Mouse (Mus musculus) intestine, embryonic 16.5 days (tissue): ENCODE results near the gene Aktip. TPM values are rescaled to one million over a fixed set of nuclear protein-coding genes. Genes with fewer than 3 reads are reported as not detected.

Experiments
- ATAC-seq: fragments of 200-750 bp; cut with Nextera tagmentation; 2 replicates; pipeline ENCODE4 v1.8.0; 2017; ENCODE audit warnings: moderate TSS enrichment, moderate library complexity
- H3K27ac ChIP-seq: fragments of 300-500 bp; sonication (generic); 2 replicates; pipeline ENCODE4 v1.5.1; 2014; ENCODE audit warnings: mild to moderate bottlenecking, low read length
- H3K27me3 ChIP-seq: fragments of 300-500 bp; sonication (generic); replicated peaks from 2 replicates; pipeline ENCODE4 v1.6.1; 2014; ENCODE audit warnings: low read length, control low read depth, mixed read lengths; ENCODE audit not compliant: control insufficient read depth, insufficient read depth
- H3K36me3 ChIP-seq: fragments of 300-500 bp; sonication (generic); 2 replicates; pipeline ENCODE4 v1.6.1; 2014; ENCODE audit warnings: low read length, control low read depth; ENCODE audit not compliant: control insufficient read depth, insufficient read depth
- H3K4me1 ChIP-seq: fragments of 300-500 bp; sonication (generic); 2 replicates; pipeline ENCODE4 v1.6.1; 2014; ENCODE audit warnings: low read length, control low read depth, mixed read lengths; ENCODE audit not compliant: control insufficient read depth, insufficient read depth
- H3K4me2 ChIP-seq: fragments of 300-500 bp; sonication (generic); 2 replicates; pipeline ENCODE4 v1.6.1; 2014; ENCODE audit warnings: low read depth, low read length, control low read depth
- H3K4me3 ChIP-seq: fragments of 300-500 bp; sonication (generic); 2 replicates; pipeline ENCODE4 v1.5.1; 2014; ENCODE audit warnings: mild to moderate bottlenecking, low read length
- H3K9ac ChIP-seq: fragments of 300-500 bp; sonication (generic); 2 replicates; pipeline ENCODE4 v1.6.1; 2014; ENCODE audit warnings: low read depth, low read length
- H3K9me3 ChIP-seq: fragments of 300-500 bp; sonication (generic); 2 replicates; pipeline ENCODE4 v1.6.1; 2016; ENCODE audit warnings: low read length, control low read depth; ENCODE audit not compliant: control insufficient read depth
- WGBS: fragments of 180-500 bp; shearing (Covaris S2); extraction: QIAGEN DNeasy Blood & Tissue Kit; methylation state at CpG from one replicate; pipeline ENCODE4 v1.1.7; 2014; 5-methylcytosine and 5-hydroxymethylcytosine counted together
- polyA plus RNA-seq: library from polyadenylated mRNA; unstranded; fragments of >200 nt; fragmentation: Nextera tagmentation; extraction: Ambion mirVana; gene quantifications from 2 replicates; pipeline ENCODE4 v1.2.1, GENCODE M21; 2015

Aktip gene
- polyA plus RNA-seq, 1 experiment from 2014 or later: 43.0 TPM

GRCm38 (mm10) chr8:91221841-91222240, 22.1 kb upstream of the Aktip start:
- H3K4me2 ChIP-seq: no peak overlapping the region
- H3K27ac ChIP-seq: no peak overlapping the region
- H3K4me1 ChIP-seq: no peaks in the 10 kb centered on the region
- no peak for ATAC-seq
- H3K4me3 ChIP-seq: no peak overlapping the region
- H3K27me3 ChIP-seq: no peaks in the 10 kb centered on the region
- no peaks in the 10 kb centered on the region for H3K9me3 ChIP-seq
- 98% methylated on average over 2 of the region's 2 CpGs for WGBS
- no peaks in the 10 kb centered on the region for H3K36me3 ChIP-seq
- H3K9ac ChIP-seq: no peak overlapping the region

GRCm38 (mm10) chr8:91218271-91218670, 18.5 kb upstream of the Aktip start:
- Histone ChIP-seq H3K4me3 (no peak overlapping the region), H3K27ac (no peak overlapping the region), H3K27me3 (no peaks in the 10 kb centered on the region), H3K36me3 (no peaks in the 10 kb centered on the region), H3K4me2 (no peak overlapping the region), H3K9me3 (no peaks in the 10 kb centered on the region), H3K9ac (no peak overlapping the region), H3K4me1 (no peaks in the 10 kb centered on the region)
- 85% methylated on average over 4 of the region's 4 CpGs for WGBS
- ATAC-seq: no peak

- no peak overlapping the region for H3K27ac ChIP-seq
- 88% methylated on average over 5 of the region's 5 CpGs for WGBS
- H3K27me3 ChIP-seq: no peaks in the 10 kb centered on the region
- H3K9me3 ChIP-seq: no peaks in the 10 kb centered on the region
- H3K36me3 ChIP-seq: no peaks in the 10 kb centered on the region
- H3K4me3 ChIP-seq: no peak overlapping the region
- H3K4me1 ChIP-seq: no peaks in the 10 kb centered on the region
- no peak overlapping the region for H3K9ac ChIP-seq
- ATAC-seq: no peak
- H3K4me2 ChIP-seq: no peak overlapping the region
Observed at GRCm38 (mm10) chr8:91217062-91217905, 17.5 kb upstream of the Aktip start.

- no peak overlapping the region for H3K4me2 ChIP-seq
- H3K4me3 ChIP-seq: no peak overlapping the region
- H3K9me3 ChIP-seq: no peaks in the 10 kb centered on the region
- H3K4me1 ChIP-seq: no peaks in the 10 kb centered on the region
- no peak overlapping the region for H3K9ac ChIP-seq
- 65% methylated on average over 3 of the region's 3 CpGs for WGBS
- ATAC-seq: no peak
- H3K27me3 ChIP-seq: no peaks in the 10 kb centered on the region
- H3K36me3 ChIP-seq: no peaks in the 10 kb centered on the region
- H3K27ac ChIP-seq: no peak overlapping the region
Observed at GRCm38 (mm10) chr8:91214287-91214686, 14.5 kb upstream of the Aktip start.

GRCm38 (mm10) chr8:91212948-91213347, 13.2 kb upstream of the Aktip start:
- H3K27ac ChIP-seq: no peak overlapping the region
- no peak overlapping the region for H3K4me3 ChIP-seq
- no peaks in the 10 kb centered on the region for H3K36me3 ChIP-seq
- no peaks in the 10 kb centered on the region for H3K4me1 ChIP-seq
- H3K9me3 ChIP-seq: no peaks in the 10 kb centered on the region
- no peak for ATAC-seq
- H3K9ac ChIP-seq: no peak overlapping the region
- no peaks in the 10 kb centered on the region for H3K27me3 ChIP-seq
- WGBS: 83% methylated on average over 2 of the region's 2 CpGs
- no peak overlapping the region for H3K4me2 ChIP-seq

- no peaks in the 10 kb centered on the region for H3K36me3 ChIP-seq
- no peak overlapping the region for H3K9ac ChIP-seq
- H3K9me3 ChIP-seq: no peaks in the 10 kb centered on the region
- no peak overlapping the region for H3K4me3 ChIP-seq
- no peaks in the 10 kb centered on the region for H3K4me1 ChIP-seq
- ATAC-seq: no peak
- H3K27ac ChIP-seq: no peak overlapping the region
- 76% methylated on average over 3 of the region's 3 CpGs for WGBS
- H3K27me3 ChIP-seq: no peaks in the 10 kb centered on the region
- no peak overlapping the region for H3K4me2 ChIP-seq
Observed at GRCm38 (mm10) chr8:91209658-91210057, 9.9 kb upstream of the Aktip start.

GRCm38 (mm10) chr8:91207676-91208075, 7.9 kb upstream of the Aktip start:
- 35% methylated on average over 2 of the region's 2 CpGs for WGBS

GRCm38 (mm10) chr8:91205897-91206296, 6.1 kb upstream of the Aktip start:
- Histone ChIP-seq H3K4me2 (no peak overlapping the region), H3K9me3 (no peaks in the 10 kb centered on the region), H3K27me3 (no peaks in the 10 kb centered on the region), H3K36me3 (no peaks in the 10 kb centered on the region), H3K27ac (no peak overlapping the region), H3K9ac (no peak overlapping the region), H3K4me3 (no peak overlapping the region), H3K4me1 (no peaks in the 10 kb centered on the region)
- WGBS: 81% methylated on average over 6 of the region's 6 CpGs
- ATAC-seq: no peak

More at GRCm38 (mm10) chr8:91207676-91208075, 7.9 kb upstream of the Aktip start:
- no peak overlapping the region for H3K4me3 ChIP-seq
- H3K9ac ChIP-seq: no peak overlapping the region
- H3K27me3 ChIP-seq: no peaks in the 10 kb centered on the region
- H3K36me3 ChIP-seq: no peaks in the 10 kb centered on the region
- no peak overlapping the region for H3K27ac ChIP-seq
- ATAC-seq: no peak
- no peak overlapping the region for H3K4me2 ChIP-seq
- no peaks in the 10 kb centered on the region for H3K9me3 ChIP-seq
- no peaks in the 10 kb centered on the region for H3K4me1 ChIP-seq

- H3K4me1 ChIP-seq: no peaks in the 10 kb centered on the region
- no peak for ATAC-seq
- no peak overlapping the region for H3K4me3 ChIP-seq
- 67% methylated on average over 2 of the region's 2 CpGs for WGBS
- no peaks in the 10 kb centered on the region for H3K27me3 ChIP-seq
- no peak overlapping the region for H3K9ac ChIP-seq
- no peaks in the 10 kb centered on the region for H3K9me3 ChIP-seq
- H3K27ac ChIP-seq: no peak overlapping the region
- no peaks in the 10 kb centered on the region for H3K36me3 ChIP-seq
- no peak overlapping the region for H3K4me2 ChIP-seq
Observed at GRCm38 (mm10) chr8:91201184-91201583, 1.4 kb upstream of the Aktip start.

GRCm38 (mm10) chr8:91198036-91198435, 1.7 kb downstream of the Aktip start:
- no peaks in the 10 kb centered on the region for H3K27me3 ChIP-seq
- no peak for ATAC-seq
- H3K9me3 ChIP-seq: no peaks in the 10 kb centered on the region
- no peak overlapping the region for H3K4me2 ChIP-seq
- H3K27ac ChIP-seq: no peak overlapping the region
- no peak overlapping the region for H3K9ac ChIP-seq
- 70% methylated on average over 3 of the region's 3 CpGs for WGBS
- H3K4me3 ChIP-seq: no peak overlapping the region
- no peaks in the 10 kb centered on the region for H3K36me3 ChIP-seq
- no peaks in the 10 kb centered on the region for H3K4me1 ChIP-seq
